Mouse (Mus musculus) myocyte (in vitro differentiated cells): ENCODE data around the gene Tex52. TPM values are rescaled to one million over a fixed set of nuclear protein-coding genes. Genes with fewer than 3 reads are reported as not detected.

Source experiments
- H3K27me3 ChIP-seq: one replicate; pipeline ENCODE4 v1.6.1; 2011; ENCODE audit not compliant: control insufficient read depth, insufficient read depth, insufficient read length
- H3K36me3 ChIP-seq: one replicate; pipeline ENCODE4 v1.6.1; 2011; ENCODE audit not compliant: control insufficient read depth, insufficient read depth
- H3K4me2 ChIP-seq: one replicate; pipeline ENCODE4 v1.6.1; 2011; ENCODE audit warnings: low read depth, control low read depth
- H3K4me3 ChIP-seq: one replicate; pipeline ENCODE4 v1.5.1; 2011; ENCODE audit warnings: mild to moderate bottlenecking, control low read depth, moderate library complexity
- H3K79me2 ChIP-seq: one replicate; pipeline ENCODE4 v1.6.1; 2011; ENCODE audit not compliant: control insufficient read depth, insufficient read depth
- H3ac ChIP-seq: one replicate; pipeline ENCODE4 v1.6.1; 2011; ENCODE audit not compliant: control insufficient read depth, insufficient read length
- CEBPB ChIP-seq: IDR thresholded peaks from 2 replicates; pipeline ENCODE4 v1.6.1; 2011; ENCODE audit warnings: mild to moderate bottlenecking, moderate library complexity; ENCODE audit not compliant: poor library complexity, insufficient read depth, severe bottlenecking
- E2F4 ChIP-seq: IDR thresholded peaks from one replicate; pipeline ENCODE4 v1.6.1; 2011; ENCODE audit warnings: mild to moderate bottlenecking, control low read depth, moderate library complexity; ENCODE audit not compliant: insufficient read depth
- MAX ChIP-seq: IDR thresholded peaks from one replicate; pipeline ENCODE4 v1.6.1; 2011; ENCODE audit warnings: low read depth, mild to moderate bottlenecking, control low read depth
- MYOD1 ChIP-seq, 3 experiments: IDR thresholded peaks; one replicate each; pipeline ENCODE4 v1.6.1; 2011; ENCODE audit warnings: control low read depth in 2 of 3, low read depth in 2 of 3, mild to moderate bottlenecking in 2 of 3, moderate library complexity in 1 of 3; ENCODE audit not compliant: insufficient read length in 2 of 3, control insufficient read depth in 1 of 3
- MYOG ChIP-seq, 3 experiments: IDR thresholded peaks; one replicate each; pipeline ENCODE4 v1.6.1; 2011; ENCODE audit warnings: control low read depth in 2 of 3, low read depth in 2 of 3, mild to moderate bottlenecking in 2 of 3; ENCODE audit not compliant: insufficient read length in 2 of 3, control insufficient read depth in 1 of 3, insufficient read depth in 1 of 3
- POLR2A ChIP-seq: IDR thresholded peaks from one replicate; pipeline ENCODE4 v1.6.1; 2011; ENCODE audit warnings: low read depth, mild to moderate bottlenecking, control low read depth, moderate library complexity; ENCODE audit not compliant: insufficient read length
- POLR2AphosphoS2 ChIP-seq: IDR thresholded peaks from one replicate; pipeline ENCODE4 v1.6.1; 2011; ENCODE audit warnings: low read depth, control low read depth; ENCODE audit not compliant: insufficient read length
- REST ChIP-seq: IDR thresholded peaks from one replicate; pipeline ENCODE4 v1.6.1; 2011; ENCODE audit warnings: mild to moderate bottlenecking, control low read depth, moderate library complexity; ENCODE audit not compliant: insufficient read depth, insufficient read length
- SRF ChIP-seq: IDR thresholded peaks from one replicate; pipeline ENCODE4 v1.6.1; 2011; ENCODE audit warnings: low read depth; ENCODE audit not compliant: control insufficient read depth, insufficient read length
- TCF12 ChIP-seq: IDR thresholded peaks from one replicate; pipeline ENCODE4 v1.6.1; 2011; ENCODE audit warnings: mild to moderate bottlenecking, control low read depth; ENCODE audit not compliant: poor library complexity, insufficient read depth, severe bottlenecking
- TCF3 ChIP-seq: IDR thresholded peaks from one replicate; pipeline ENCODE4 v1.6.1; 2011; ENCODE audit warnings: low read depth, control low read depth; ENCODE audit not compliant: insufficient read length
- USF1 ChIP-seq: IDR thresholded peaks from one replicate; pipeline ENCODE4 v1.6.1; 2011; ENCODE audit warnings: low read depth, mild to moderate bottlenecking, control low read depth, moderate library complexity
- polyA plus RNA-seq: library from polyadenylated mRNA; unstranded; fragments of >200 nt; fragmentation: generic; extraction: Trizol; gene quantifications from one replicate; pipeline ENCODE4 v1.2.1, GENCODE M21; 2012; ENCODE audit warnings: missing spikeins

Tex52 gene
- polyA plus RNA-seq, 1 experiment, result 0.13 TPM

- no peaks in the 10 kb centered on the region for H3K27me3 ChIP-seq
- H3K36me3 ChIP-seq, result peaks cover 52% of the 10 kb centered on the region
- H3K4me3 ChIP-seq, result no peak overlapping the region
- no peak for TF ChIP-seq REST
- TF ChIP-seq E2F4, result no peak
- no peak for TF ChIP-seq CEBPB
- no peak for TF ChIP-seq TCF12
- no peak for TF ChIP-seq POLR2A
- TF ChIP-seq MYOG (IDR thresholded peaks at IDR 0.05; ENCODE audit: control insufficient read depth in 1 of 3, insufficient read depth in 1 of 3, insufficient read length in 2 of 3, low read depth in 2 of 3), result no peak
- TF ChIP-seq SRF, result no peak
- H3K4me2 ChIP-seq, result no peak overlapping the region
- H3ac ChIP-seq, result no peak overlapping the region
- peaks cover 17% of the 10 kb centered on the region for H3K79me2 ChIP-seq
Measured at GRCm38 (mm10) chr6:128432356-128432915, 57.2 kb downstream of the Tex52 start.

GRCm38 (mm10) chr6:128433566-128433965 is 58.3 kb downstream of the Tex52 start:
- TF ChIP-seq USF1, result no peak
- no peak for TF ChIP-seq MAX
- TF ChIP-seq TCF12, result no peak
- no peak for TF ChIP-seq E2F4
- no peak for TF ChIP-seq MYOG (IDR thresholded peaks at IDR 0.05; ENCODE audit: control insufficient read depth in 1 of 3, insufficient read depth in 1 of 3, insufficient read length in 2 of 3, low read depth in 2 of 3)
- no peak for TF ChIP-seq POLR2A
- TF ChIP-seq POLR2AphosphoS2, result no peak
- TF ChIP-seq REST, result no peak
- no peak for TF ChIP-seq TCF3
- TF ChIP-seq CEBPB, result no peak
- no peak for TF ChIP-seq SRF
- no peak for TF ChIP-seq MYOD1 (IDR thresholded peaks at IDR 0.05; ENCODE audit: control insufficient read depth in 1 of 3, insufficient read length in 2 of 3, low read depth in 2 of 3)
- Histone ChIP-seq H3K4me3 (no peak overlapping the region), H3K27me3 (no peaks in the 10 kb centered on the region)

More at GRCm38 (mm10) chr6:128433566-128433965, 58.3 kb downstream of the Tex52 start:
- no peak overlapping the region for H3K4me2 ChIP-seq
- H3ac ChIP-seq, result no peak overlapping the region
- H3K79me2 ChIP-seq, result peaks cover 23% of the 10 kb centered on the region
- peaks cover 52% of the 10 kb centered on the region for H3K36me3 ChIP-seq

Other genes with a start within 250 kb of the Tex52 start
- 227 TPM for gene Tspan9, start 231.9 kb upstream of the Tex52 start, polyA plus RNA-seq
- gene Tead4, start 74.6 kb upstream of the Tex52 start, polyA plus RNA-seq, result 70.9 TPM
- gene Tulp3, start 19.6 kb upstream of the Tex52 start, polyA plus RNA-seq, result 22.3 TPM
- gene Rhno1, start 12.5 kb upstream of the Tex52 start, polyA plus RNA-seq, result 32.8 TPM
- 22.5 TPM for gene Foxm1, start 12.5 kb upstream of the Tex52 start, polyA plus RNA-seq
- gene Gm44596, start within 50 bp of the Tex52 start, polyA plus RNA-seq, result not detected
- 1.1 TPM for gene Nrip2, start 23.8 kb downstream of the Tex52 start, polyA plus RNA-seq
- 32.6 TPM for gene Itfg2, start 49.5 kb downstream of the Tex52 start, polyA plus RNA-seq
- 224 TPM for gene Fkbp4, start 63.2 kb downstream of the Tex52 start, polyA plus RNA-seq
- gene Pzp, start 151.3 kb downstream of the Tex52 start, polyA plus RNA-seq, result not detected
- gene A2ml1, start 206.2 kb downstream of the Tex52 start, polyA plus RNA-seq, result not detected
- gene Klrb1a, start 248.1 kb downstream of the Tex52 start, polyA plus RNA-seq, result 0.29 TPM